In the genomic region with DNA sequence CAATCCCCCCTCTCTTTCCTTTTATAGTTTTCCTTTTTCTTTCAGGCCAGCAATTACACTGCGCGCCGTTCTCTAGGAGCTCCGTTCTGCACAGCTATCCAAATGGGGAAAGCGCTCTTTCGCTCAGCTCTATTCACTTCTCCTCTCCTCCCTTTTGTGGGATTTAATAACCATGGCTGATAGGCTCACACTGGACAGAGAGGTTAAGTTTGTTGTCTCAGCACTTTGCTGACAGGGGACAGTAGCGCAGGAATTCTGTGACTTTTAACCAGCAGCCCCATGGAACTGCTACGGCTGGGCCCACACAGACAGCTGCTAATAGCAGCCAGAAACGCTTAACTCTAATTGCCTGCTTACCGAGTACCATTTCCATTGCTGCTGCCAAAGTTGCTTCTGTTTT, we compare ENCODE assay signal across 13 mouse cellular contexts.
A peak's percentile ranks its signal among the peaks of the same experiment; 100 is the strongest.
DNase-seq lines count a peak whose midpoint lies in the region; ATAC-seq and TF ChIP-seq lines count a peak whose summit lies in the region.
"Had no signal": no experiment of that assay in that cellular context is flagged by ENCODE, and none has a peak within 500 bp of the region (broad histone marks: within the 10 kb centered on the region; RNA-seq: fewer than 3 reads in every experiment).

No protein-coding gene starts in this region.

- peak overlapping the region; percentile 47 for H3K4me2 ChIP-seq in forebrain, embryonic 13.5 days
- H3K4me2 ChIP-seq in hindbrain, postnatal 0 days (ENCODE audit: low read depth, low read length), result peak overlapping the region; percentile 44
- peak overlapping the region; percentile 43 for H3K4me2 ChIP-seq in neural tube, embryonic 13.5 days
- H3K4me2 ChIP-seq: embryonic facial prominence, embryonic 13.5 days; heart, embryonic 13.5 days had no signal

- H3K4me3 ChIP-seq in layer of hippocampus, adult 2 months, result no peak overlapping the region; the same call in 1 of the 2 replicates
- no peak overlapping the region for H3K4me3 ChIP-seq in forebrain, embryonic 13.5 days
- no peak overlapping the region for H3K4me3 ChIP-seq in hindbrain, postnatal 0 days (ENCODE audit: low read length)
- no peak overlapping the region for H3K4me3 ChIP-seq in neural tube, embryonic 13.5 days
- H3K4me3 ChIP-seq: embryonic facial prominence, embryonic 13.5 days; heart, embryonic 13.5 days had no signal

- 7% methylated on average over 10 of the region's 10 CpGs for WGBS in forebrain, embryonic 13.5 days
- WGBS in hindbrain, postnatal 0 days, result 17% methylated on average over 10 of the region's 10 CpGs
- WGBS in neural tube, embryonic 13.5 days, result 12% methylated on average over 10 of the region's 10 CpGs

- peaks cover 3% of the 10 kb centered on the region; the same call in 1 of the 2 replicates for H3K9me3 ChIP-seq in forebrain, embryonic 13.5 days (replicated peaks)
- H3K9me3 ChIP-seq in hindbrain, postnatal 0 days (ENCODE audit: low read length), result no peaks in the 10 kb centered on the region
- H3K9me3 ChIP-seq in neural tube, embryonic 13.5 days, result peaks cover 8% of the 10 kb centered on the region; the same call in 1 of the 2 replicates
- H3K9me3 ChIP-seq: embryonic facial prominence, embryonic 13.5 days; heart, embryonic 13.5 days had no signal

- no peak overlapping the region for H3K27ac ChIP-seq in layer of hippocampus, adult 2 months
- H3K27ac ChIP-seq in forebrain, embryonic 13.5 days, result peak overlapping the region; percentile 58
- H3K27ac ChIP-seq in hindbrain, postnatal 0 days, result no peak overlapping the region
- no peak overlapping the region for H3K27ac ChIP-seq in neural tube, embryonic 13.5 days (replicated peaks)
- H3K27ac ChIP-seq: embryonic facial prominence, embryonic 13.5 days; heart, embryonic 13.5 days had no signal

- ATAC-seq in forebrain, embryonic 13.5 days, result peak; percentile 75
- no peak for ATAC-seq in hindbrain, postnatal 0 days
- peak; percentile 71 for ATAC-seq in neural tube, embryonic 13.5 days (ENCODE audit: low read depth)
- ATAC-seq in erythroblast, adult 5-6 weeks (replicated peaks; ENCODE audit: low FRiP score, poor library complexity, severe bottlenecking), result no peak
- ATAC-seq in megakaryocyte progenitor cell, adult 5-6 weeks (replicated peaks; ENCODE audit: poor library complexity), result no peak
- ATAC-seq: lung, postnatal 0 days had no signal

- DNase-seq in layer of hippocampus, postnatal 10 days (ENCODE audit: low spot score in 2 of 2), result peak; percentile 13 to 16
- no peak for DNase-seq in layer of hippocampus, adult 2 months (ENCODE audit: low spot score in 2 of 2)
- peak; percentile 38 for DNase-seq in hindbrain, postnatal 0 days (ENCODE audit: low spot score)
- DNase-seq in liver, result no peak
- DNase-seq: cerebellum, adult 11-12 months; kidney, postnatal 25 days had no signal

- H3K36me3 ChIP-seq in forebrain, embryonic 13.5 days (ENCODE audit: poor library complexity, severe bottlenecking), result no peaks in the 10 kb centered on the region
- H3K36me3 ChIP-seq in hindbrain, postnatal 0 days (ENCODE audit: insufficient read depth, low read length), result no peaks in the 10 kb centered on the region
- no peaks in the 10 kb centered on the region for H3K36me3 ChIP-seq in neural tube, embryonic 13.5 days
- H3K36me3 ChIP-seq: embryonic facial prominence, embryonic 13.5 days; heart, embryonic 13.5 days had no signal

- H3K4me1 ChIP-seq in forebrain, embryonic 13.5 days, result peaks cover 14% of the 10 kb centered on the region
- H3K4me1 ChIP-seq in hindbrain, postnatal 0 days (ENCODE audit: insufficient read depth, low read length), result no peaks in the 10 kb centered on the region
- H3K4me1 ChIP-seq in neural tube, embryonic 13.5 days (replicated peaks), result peaks cover 21% of the 10 kb centered on the region
- H3K4me1 ChIP-seq: embryonic facial prominence, embryonic 13.5 days; heart, embryonic 13.5 days had no signal

- H3K27me3 ChIP-seq in forebrain, embryonic 13.5 days, result peaks cover 13% of the 10 kb centered on the region
- no peaks in the 10 kb centered on the region for H3K27me3 ChIP-seq in hindbrain, postnatal 0 days (ENCODE audit: insufficient read depth, low read length)
- peaks cover 21% of the 10 kb centered on the region for H3K27me3 ChIP-seq in neural tube, embryonic 13.5 days
- H3K27me3 ChIP-seq: embryonic facial prominence, embryonic 13.5 days; heart, embryonic 13.5 days had no signal

- no peak overlapping the region for H3K9ac ChIP-seq in forebrain, embryonic 13.5 days
- no peak overlapping the region for H3K9ac ChIP-seq in hindbrain, postnatal 0 days (replicated peaks; ENCODE audit: low read length)
- H3K9ac ChIP-seq in neural tube, embryonic 13.5 days, result no peak overlapping the region
- H3K9ac ChIP-seq: embryonic facial prominence, embryonic 13.5 days; heart, embryonic 13.5 days had no signal

- no peak for TF ChIP-seq CTCF in layer of hippocampus, adult 2 months (conservative IDR thresholded peaks at IDR 0.05)
- TF ChIP-seq CTCF in hindbrain, postnatal 0 days (IDR thresholded peaks at IDR 0.05; ENCODE audit: low read depth), result no peak

Comparison
In these comparisons a context has a peak if more than half of its experiments do, and no peak if none do; other contexts are left out.
1. DNase-seq: peak in layer of hippocampus, postnatal 10 days (2 of 2) and hindbrain, postnatal 0 days (single experiment); none in layer of hippocampus, adult 2 months (0 of 2) and liver (single experiment).
2. ATAC-seq: peak in forebrain, embryonic 13.5 days (single experiment) and neural tube, embryonic 13.5 days (single experiment); none in hindbrain, postnatal 0 days (single experiment), erythroblast, adult 5-6 weeks (single experiment) and megakaryocyte progenitor cell, adult 5-6 weeks (single experiment).
3. Peak in every context shown above with its lines, with median percentiles within 50 percentile points of each other: H3K4me2 ChIP-seq.